Mouse (Mus musculus) midbrain, embryonic 16.5 days (tissue): ENCODE data around the gene Gm42791. TPM values are rescaled to one million over a fixed set of nuclear protein-coding genes. Genes with fewer than 3 reads are reported as not detected.

Experiments
- ATAC-seq: fragments of 200-750 bp; cut with Nextera tagmentation; 2 replicates; pipeline ENCODE4 v1.8.0; 2017; ENCODE audit warnings: moderate TSS enrichment
- H3K27ac ChIP-seq: fragments of 300-500 bp; sonication (generic); 2 replicates; pipeline ENCODE4 v1.5.1; 2014; ENCODE audit warnings: mild to moderate bottlenecking, low read length, mixed read lengths
- H3K27me3 ChIP-seq: fragments of 300-500 bp; sonication (generic); 2 replicates; pipeline ENCODE4 v1.6.1; 2014; ENCODE audit warnings: low read depth, low read length, mixed read lengths; ENCODE audit not compliant: control insufficient read depth, insufficient read depth
- H3K36me3 ChIP-seq: fragments of 300-500 bp; sonication (generic); 2 replicates; pipeline ENCODE4 v1.6.1; 2014; ENCODE audit warnings: mild to moderate bottlenecking, low read length, moderate library complexity, mixed read lengths; ENCODE audit not compliant: control insufficient read depth, insufficient read depth
- H3K4me1 ChIP-seq: fragments of 300-500 bp; sonication (generic); 2 replicates; pipeline ENCODE4 v1.6.1; 2014; ENCODE audit warnings: mild to moderate bottlenecking, low read length, mixed read lengths; ENCODE audit not compliant: control insufficient read depth, insufficient read depth
- H3K4me2 ChIP-seq: fragments of 300-500 bp; sonication (generic); 2 replicates; pipeline ENCODE4 v1.6.1; 2014; ENCODE audit warnings: mild to moderate bottlenecking, low read length, mixed read lengths
- H3K4me3 ChIP-seq: fragments of 300-500 bp; sonication (generic); 2 replicates; pipeline ENCODE4 v1.5.1; 2014; ENCODE audit warnings: low read depth, mild to moderate bottlenecking, low read length, moderate library complexity, mixed read lengths
- H3K9ac ChIP-seq: fragments of 300-500 bp; sonication (generic); 2 replicates; pipeline ENCODE4 v1.6.1; 2014; ENCODE audit warnings: low read depth, low read length, mixed read lengths
- H3K9me3 ChIP-seq: fragments of 300-500 bp; sonication (generic); replicated peaks from 2 replicates; pipeline ENCODE4 v1.6.1; 2014; ENCODE audit warnings: mild to moderate bottlenecking, low read length, mixed read lengths; ENCODE audit not compliant: control insufficient read depth, poor library complexity, severe bottlenecking
- WGBS: fragments of 180-500 bp; shearing (Covaris S2); extraction: QIAGEN DNeasy Blood & Tissue Kit; methylation state at CpG from one replicate; pipeline ENCODE4 v1.1.7; 2014; 5-methylcytosine and 5-hydroxymethylcytosine counted together
- polyA plus RNA-seq: library from polyadenylated mRNA; unstranded; fragments of >200 nt; fragmentation: Nextera tagmentation; extraction: Ambion mirVana; gene quantifications from 2 replicates; pipeline ENCODE4 v1.2.1, GENCODE M21; 2015

Gm42791 gene
- polyA plus RNA-seq, 1 experiment from 2014 or later, result 5.7 TPM

- Histone ChIP-seq H3K9me3 (no peaks in the 10 kb centered on the region), H3K4me1 (no peaks in the 10 kb centered on the region), H3K27ac (no peak overlapping the region), H3K27me3 (no peaks in the 10 kb centered on the region), H3K36me3 (no peaks in the 10 kb centered on the region), H3K4me2 (no peak overlapping the region), H3K9ac (no peak overlapping the region), H3K4me3 (no peak overlapping the region)
- ATAC-seq, result no peak
- WGBS, result 56% methylated on average over 2 of the region's 2 CpGs
Observed at GRCm38 (mm10) chr5:148945735-148946134, 49.2 kb downstream of the Gm42791 start.

- WGBS, result 72% methylated on average over 8 of the region's 8 CpGs
- Histone ChIP-seq H3K9ac (no peak overlapping the region), H3K27me3 (no peaks in the 10 kb centered on the region), H3K4me3 (no peak overlapping the region), H3K4me2 (no peak overlapping the region), H3K9me3 (no peaks in the 10 kb centered on the region), H3K36me3 (no peaks in the 10 kb centered on the region), H3K27ac (no peak overlapping the region), H3K4me1 (no peaks in the 10 kb centered on the region)
- ATAC-seq, result no peak
Observed at GRCm38 (mm10) chr5:148944024-148944423, 50.9 kb downstream of the Gm42791 start.

DNA sequence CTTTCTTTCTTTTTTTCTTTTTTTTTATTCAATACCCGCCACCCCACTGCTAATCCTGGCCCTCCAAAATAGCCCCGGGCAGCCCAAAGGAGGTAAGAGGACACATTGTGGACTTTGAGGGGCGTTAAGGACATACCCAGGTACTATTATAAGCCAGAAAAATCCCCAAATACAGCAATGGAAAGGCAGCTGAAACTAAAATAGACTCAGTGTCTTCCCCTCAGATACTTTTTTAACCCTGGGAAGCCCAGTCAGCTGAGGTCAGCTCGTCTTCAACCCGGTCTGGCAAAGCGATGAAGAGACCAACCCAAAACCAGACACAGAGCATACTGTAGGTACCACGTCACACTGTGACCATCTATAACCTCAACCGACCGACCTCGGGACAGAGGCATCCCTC, 51.5 kb downstream of the Gm42791 start:
- Histone ChIP-seq H3K9me3 (no peaks in the 10 kb centered on the region), H3K4me3 (no peak overlapping the region), H3K27ac (no peak overlapping the region; the same call in 1 of the 2 replicates), H3K27me3 (no peaks in the 10 kb centered on the region), H3K9ac (no peak overlapping the region), H3K4me1 (no peaks in the 10 kb centered on the region), H3K36me3 (no peaks in the 10 kb centered on the region), H3K4me2 (no peak overlapping the region)
- WGBS, result 66% methylated on average over 10 of the region's 10 CpGs
- ATAC-seq, result no peak

- Histone ChIP-seq H3K4me3 (no peak overlapping the region), H3K27me3 (no peaks in the 10 kb centered on the region), H3K27ac (no peak overlapping the region), H3K36me3 (no peaks in the 10 kb centered on the region), H3K4me1 (no peaks in the 10 kb centered on the region), H3K9ac (no peak overlapping the region), H3K4me2 (no peak overlapping the region), H3K9me3 (no peaks in the 10 kb centered on the region)
- 55% methylated on average over 11 of the region's 11 CpGs for WGBS
- no peak for ATAC-seq
Observed at GRCm38 (mm10) chr5:148942957-148943356, 52.0 kb downstream of the Gm42791 start.

GRCm38 (mm10) chr5:148942305-148942704, 52.6 kb downstream of the Gm42791 start:
- Histone ChIP-seq H3K27me3 (no peaks in the 10 kb centered on the region), H3K4me3 (no peak overlapping the region), H3K4me1 (no peaks in the 10 kb centered on the region), H3K9me3 (no peaks in the 10 kb centered on the region), H3K4me2 (no peak overlapping the region), H3K27ac (no peak overlapping the region), H3K9ac (no peak overlapping the region), H3K36me3 (no peaks in the 10 kb centered on the region)
- no peak for ATAC-seq
- 96% methylated on average over 6 of the region's 6 CpGs for WGBS

DNA sequence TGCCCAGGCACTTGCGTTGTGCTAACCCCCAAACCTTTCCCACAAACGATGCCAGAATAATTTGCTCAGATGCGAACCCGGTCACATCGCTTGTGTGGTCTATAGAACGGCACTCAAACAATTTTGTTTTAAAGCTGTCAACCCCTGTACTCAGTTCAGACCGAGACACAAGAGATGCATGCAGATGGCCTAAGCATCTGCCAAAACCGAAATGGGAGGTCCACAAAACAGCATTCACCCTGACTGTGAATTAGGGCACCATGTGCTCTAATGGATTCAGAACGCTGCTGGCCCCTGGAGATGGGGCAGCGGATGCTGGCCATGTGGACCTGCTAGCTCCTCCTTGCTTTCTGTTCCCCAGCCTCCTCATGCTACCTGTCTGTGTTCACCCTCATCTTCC, 53.1 kb downstream of the Gm42791 start:
- no peak for ATAC-seq
- WGBS, result 80% methylated on average over 10 of the region's 10 CpGs

DNA sequence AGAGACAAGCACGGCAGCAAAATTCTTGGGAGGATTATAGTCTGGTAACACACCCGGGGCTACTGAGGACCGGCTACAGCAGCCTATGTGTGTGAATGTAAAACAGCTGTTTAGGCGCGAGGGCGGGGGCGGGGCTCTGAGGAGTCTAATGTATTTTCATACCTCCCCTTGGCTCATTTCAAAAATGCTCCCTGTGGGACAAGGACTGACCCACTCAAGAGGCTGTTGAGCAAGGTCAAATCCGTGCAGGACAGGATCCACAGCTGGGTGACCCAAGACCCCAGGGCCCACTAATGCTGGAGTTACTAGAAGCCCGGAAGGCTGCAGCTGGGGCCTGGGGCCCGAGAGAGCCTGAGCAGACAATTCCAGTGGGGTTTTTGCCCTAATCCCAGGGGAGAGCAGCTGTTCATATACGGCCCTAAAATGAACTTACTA, 55.0 kb downstream of the Gm42791 start:
- 56% methylated on average over 11 of the region's 11 CpGs for WGBS
- Histone ChIP-seq H3K27me3 (no peaks in the 10 kb centered on the region), H3K9me3 (no peaks in the 10 kb centered on the region), H3K4me3 (no peak overlapping the region), H3K36me3 (no peaks in the 10 kb centered on the region), H3K4me2 (no peak overlapping the region), H3K27ac (no peak overlapping the region), H3K4me1 (no peaks in the 10 kb centered on the region), H3K9ac (no peak overlapping the region)
- ATAC-seq, result no peak

More for the DNA sequence above, 53.1 kb downstream of the Gm42791 start:
- H3K27me3 ChIP-seq, result no peaks in the 10 kb centered on the region
- no peaks in the 10 kb centered on the region for H3K9me3 ChIP-seq
- no peak overlapping the region for H3K27ac ChIP-seq
- no peaks in the 10 kb centered on the region for H3K36me3 ChIP-seq
- no peaks in the 10 kb centered on the region for H3K4me1 ChIP-seq
- H3K4me2 ChIP-seq, result no peak overlapping the region
- no peak overlapping the region for H3K9ac ChIP-seq
- H3K4me3 ChIP-seq, result no peak overlapping the region

- no peak overlapping the region for H3K4me3 ChIP-seq
- no peak overlapping the region for H3K27ac ChIP-seq
- no peak overlapping the region for H3K4me2 ChIP-seq
- H3K9me3 ChIP-seq, result no peaks in the 10 kb centered on the region
- no peaks in the 10 kb centered on the region for H3K27me3 ChIP-seq
- no peaks in the 10 kb centered on the region for H3K4me1 ChIP-seq
- no peaks in the 10 kb centered on the region for H3K36me3 ChIP-seq
- ATAC-seq, result no peak
- 86% methylated on average over 3 of the region's 3 CpGs for WGBS
- no peak overlapping the region for H3K9ac ChIP-seq
Observed at GRCm38 (mm10) chr5:148936516-148936951, 58.4 kb downstream of the Gm42791 start.

DNA sequence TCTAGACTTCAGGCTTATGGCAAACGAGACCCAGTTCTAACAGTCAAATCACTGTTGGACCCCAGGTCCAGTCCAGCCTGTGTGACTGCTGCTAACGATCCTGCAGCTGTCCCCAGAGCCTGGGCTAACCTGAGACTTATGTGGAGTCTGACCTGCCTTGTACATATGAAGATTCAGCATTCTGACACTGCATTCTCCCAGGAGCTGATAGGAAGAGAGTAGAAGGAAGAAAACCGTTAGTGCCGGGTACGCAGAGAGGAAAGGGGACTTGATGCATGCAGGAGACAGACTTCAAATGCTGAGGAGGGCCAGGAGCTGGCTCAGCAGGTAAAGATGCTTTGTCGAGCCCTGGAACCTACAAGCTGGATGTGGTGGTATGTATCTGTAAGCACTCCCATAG, 59.1 kb downstream of the Gm42791 start:
- Histone ChIP-seq H3K9ac (no peak overlapping the region), H3K4me2 (no peak overlapping the region), H3K27ac (no peak overlapping the region), H3K27me3 (no peaks in the 10 kb centered on the region), H3K4me1 (no peaks in the 10 kb centered on the region), H3K4me3 (no peak overlapping the region), H3K36me3 (no peaks in the 10 kb centered on the region), H3K9me3 (no peaks in the 10 kb centered on the region)
- ATAC-seq, result no peak
- 89% methylated on average over 6 of the region's 6 CpGs for WGBS
